Mouse (Mus musculus) heart, postnatal 36 days (tissue): ENCODE measurements around the gene Lig3. TPM values are rescaled to one million over a fixed set of nuclear protein-coding genes. Genes with fewer than 3 reads are reported as not detected.

Source experiments
- total RNA-seq, 2 experiments: library from RNA; stranded (reverse); gene quantifications; 2 replicates each; pipeline ENCODE4 v1.2.3; 2021

Lig3 gene
- total RNA-seq, 2 experiments from 2014 or later: 18.1 to 18.9 TPM

Other genes starting within 250 kb of the Lig3 start
- under 1 TPM; 0.14 to 0.22 TPM for gene Cct6b, start 16.8 kb upstream of the Lig3 start, total RNA-seq
- 10 to 100 TPM; 15.0 to 15.9 TPM for gene Zfp830, start 16.8 kb upstream of the Lig3 start, total RNA-seq
- 1 to 10 TPM; 5.6 to 6.6 TPM for gene Rffl, start 90.1 kb downstream of the Lig3 start, total RNA-seq
- 10 to 100 TPM in 1 of 2 experiments, 1 to 10 TPM in 1; 9.0 to 10.6 TPM for gene Rad51d, start 109.5 kb downstream of the Lig3 start, total RNA-seq
- gene Fndc8, start 111.0 kb downstream of the Lig3 start, total RNA-seq: not detected
- 10 to 100 TPM; 11.3 to 13.3 TPM for gene Nle1, start 127.3 kb downstream of the Lig3 start, total RNA-seq
- 100 to 1,000 TPM; 182 to 201 TPM for gene Unc45b, start 129.4 kb downstream of the Lig3 start, total RNA-seq
- 10 to 100 TPM; 62.8 to 83.5 TPM for gene Slfn5, start 170.2 kb downstream of the Lig3 start, total RNA-seq
- 1 to 10 TPM in 1 of 2 experiments, under 1 TPM in 1; 0.92 to 1.4 TPM for gene Slfn9, start 210.7 kb downstream of the Lig3 start, total RNA-seq
- 1 to 10 TPM in 1 of 2 experiments, under 1 TPM in 1; 0.56 to 1.5 TPM for gene Slfn8, start 239.7 kb downstream of the Lig3 start, total RNA-seq